Mouse (Mus musculus) midbrain, embryonic 16.5 days (tissue): ENCODE measurements around the gene Sipa1l2. TPM values are rescaled to one million over a fixed set of nuclear protein-coding genes. Genes with fewer than 3 reads are reported as not detected.

Source experiments
- ATAC-seq: fragments of 200-750 bp; cut with Nextera tagmentation; 2 replicates; pipeline ENCODE4 v1.8.0; 2017; ENCODE audit warnings: moderate TSS enrichment
- H3K27ac ChIP-seq: fragments of 300-500 bp; sonication (generic); 2 replicates; pipeline ENCODE4 v1.5.1; 2014; ENCODE audit warnings: mild to moderate bottlenecking, low read length, mixed read lengths
- H3K27me3 ChIP-seq: fragments of 300-500 bp; sonication (generic); 2 replicates; pipeline ENCODE4 v1.6.1; 2014; ENCODE audit warnings: low read depth, low read length, mixed read lengths; ENCODE audit not compliant: control insufficient read depth, insufficient read depth
- H3K36me3 ChIP-seq: fragments of 300-500 bp; sonication (generic); 2 replicates; pipeline ENCODE4 v1.6.1; 2014; ENCODE audit warnings: mild to moderate bottlenecking, low read length, moderate library complexity, mixed read lengths; ENCODE audit not compliant: control insufficient read depth, insufficient read depth
- H3K4me1 ChIP-seq: fragments of 300-500 bp; sonication (generic); 2 replicates; pipeline ENCODE4 v1.6.1; 2014; ENCODE audit warnings: mild to moderate bottlenecking, low read length, mixed read lengths; ENCODE audit not compliant: control insufficient read depth, insufficient read depth
- H3K4me2 ChIP-seq: fragments of 300-500 bp; sonication (generic); 2 replicates; pipeline ENCODE4 v1.6.1; 2014; ENCODE audit warnings: mild to moderate bottlenecking, low read length, mixed read lengths
- H3K4me3 ChIP-seq: fragments of 300-500 bp; sonication (generic); 2 replicates; pipeline ENCODE4 v1.5.1; 2014; ENCODE audit warnings: low read depth, mild to moderate bottlenecking, low read length, moderate library complexity, mixed read lengths
- H3K9ac ChIP-seq: fragments of 300-500 bp; sonication (generic); 2 replicates; pipeline ENCODE4 v1.6.1; 2014; ENCODE audit warnings: low read depth, low read length, mixed read lengths
- H3K9me3 ChIP-seq: fragments of 300-500 bp; sonication (generic); replicated peaks from 2 replicates; pipeline ENCODE4 v1.6.1; 2014; ENCODE audit warnings: mild to moderate bottlenecking, low read length, mixed read lengths; ENCODE audit not compliant: control insufficient read depth, poor library complexity, severe bottlenecking
- WGBS: fragments of 180-500 bp; shearing (Covaris S2); extraction: QIAGEN DNeasy Blood & Tissue Kit; methylation state at CpG from one replicate; pipeline ENCODE4 v1.1.7; 2014; 5-methylcytosine and 5-hydroxymethylcytosine counted together
- polyA plus RNA-seq: library from polyadenylated mRNA; unstranded; fragments of >200 nt; fragmentation: Nextera tagmentation; extraction: Ambion mirVana; gene quantifications from 2 replicates; pipeline ENCODE4 v1.2.1, GENCODE M21; 2015

Gene Sipa1l2
- polyA plus RNA-seq, 1 experiment from 2014 or later = 21.7 TPM

DNA sequence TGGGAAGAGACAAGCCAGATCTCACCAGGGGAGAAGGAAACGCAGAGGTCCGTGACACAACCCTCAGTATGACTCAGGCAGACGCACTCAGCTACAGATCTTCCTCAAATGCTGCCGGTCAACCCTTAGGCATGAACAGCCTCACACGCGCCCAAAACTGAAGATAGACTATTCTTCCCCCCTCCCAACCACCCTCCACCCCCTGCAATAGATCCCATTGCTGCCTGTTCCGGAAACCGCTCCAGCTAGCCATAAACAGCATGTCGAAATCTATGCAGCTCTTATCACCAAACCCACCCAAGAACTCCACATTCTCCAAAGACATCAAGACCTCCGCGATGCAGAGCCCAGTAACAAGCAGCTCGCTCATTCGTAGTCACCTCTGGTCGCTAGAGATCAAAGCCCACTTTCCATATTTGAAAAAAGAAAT is 1.2 kb downstream of the Sipa1l2 start:
- H3K9me3 ChIP-seq = no peaks in the 10 kb centered on the region
- H3K9ac ChIP-seq = peak overlapping the region; percentile 45
- H3K4me3 ChIP-seq = peak overlapping the region; percentile 74
- H3K27ac ChIP-seq = no peak overlapping the region
- no peaks in the 10 kb centered on the region for H3K27me3 ChIP-seq
- H3K36me3 ChIP-seq = no peaks in the 10 kb centered on the region
- ATAC-seq = no peak
- H3K4me2 ChIP-seq = peak overlapping the region; percentile 62
- 2% methylated on average over 14 of the region's 14 CpGs for WGBS
- H3K4me1 ChIP-seq = peaks cover 32% of the 10 kb centered on the region

DNA sequence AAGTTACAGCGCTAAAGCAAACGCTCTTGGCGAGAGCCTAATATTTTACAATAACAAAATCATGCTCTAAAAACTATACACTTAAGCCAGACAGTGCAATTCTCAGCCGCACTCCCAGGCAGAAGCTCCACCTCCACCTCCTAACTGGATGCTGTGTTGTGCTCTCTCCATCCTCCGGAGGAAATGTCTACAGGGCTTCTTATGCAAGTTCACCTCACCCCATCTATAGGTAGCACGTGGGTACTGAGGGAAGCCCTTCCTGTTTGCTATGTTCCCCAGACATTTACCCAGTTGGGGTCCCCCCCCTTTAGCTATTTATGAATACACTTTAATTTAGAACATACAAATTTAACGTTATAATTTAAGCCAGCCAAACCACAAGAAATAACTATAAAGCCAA is 2.0 kb downstream of the Sipa1l2 start:
- no peak for ATAC-seq
- 52% methylated on average over 7 of the region's 7 CpGs for WGBS
- Histone ChIP-seq H3K27me3 (no peaks in the 10 kb centered on the region), H3K36me3 (no peaks in the 10 kb centered on the region), H3K4me3 (peak overlapping the region; percentile 74), H3K27ac (no peak overlapping the region), H3K4me1 (peaks cover 32% of the 10 kb centered on the region), H3K9ac (0 out of 2 replicates have a peak overlapping the region, but pooled peaks have one; percentile 26), H3K9me3 (no peaks in the 10 kb centered on the region), H3K4me2 (peak overlapping the region; percentile 62)

DNA sequence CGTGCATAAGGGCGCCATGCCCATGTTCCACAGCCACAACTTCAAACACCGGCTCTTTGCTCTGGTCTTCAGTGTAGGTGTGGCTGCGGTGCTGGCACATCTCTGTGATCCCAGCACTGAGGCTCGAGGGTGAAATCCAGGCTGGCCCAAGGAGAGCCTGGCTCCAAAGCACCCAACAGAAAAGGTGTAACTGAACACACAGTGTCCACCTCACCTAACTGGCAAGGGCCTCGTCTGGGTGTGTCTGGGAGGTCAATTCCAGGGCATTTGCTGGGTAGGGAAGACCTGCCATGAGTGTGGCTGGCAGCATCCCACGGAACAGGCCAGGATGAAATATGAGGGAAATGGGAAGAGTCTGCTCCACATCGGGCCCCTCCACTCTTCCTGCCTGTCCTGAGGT is 6.7 kb downstream of the Sipa1l2 start:
- WGBS = 85% methylated on average over 8 of the region's 8 CpGs
- Histone ChIP-seq H3K27ac (no peak overlapping the region), H3K9ac (no peak overlapping the region), H3K27me3 (no peaks in the 10 kb centered on the region), H3K4me3 (no peak overlapping the region), H3K9me3 (no peaks in the 10 kb centered on the region), H3K36me3 (no peaks in the 10 kb centered on the region), H3K4me1 (peaks cover 56% of the 10 kb centered on the region), H3K4me2 (no peak overlapping the region)
- no peak for ATAC-seq

DNA sequence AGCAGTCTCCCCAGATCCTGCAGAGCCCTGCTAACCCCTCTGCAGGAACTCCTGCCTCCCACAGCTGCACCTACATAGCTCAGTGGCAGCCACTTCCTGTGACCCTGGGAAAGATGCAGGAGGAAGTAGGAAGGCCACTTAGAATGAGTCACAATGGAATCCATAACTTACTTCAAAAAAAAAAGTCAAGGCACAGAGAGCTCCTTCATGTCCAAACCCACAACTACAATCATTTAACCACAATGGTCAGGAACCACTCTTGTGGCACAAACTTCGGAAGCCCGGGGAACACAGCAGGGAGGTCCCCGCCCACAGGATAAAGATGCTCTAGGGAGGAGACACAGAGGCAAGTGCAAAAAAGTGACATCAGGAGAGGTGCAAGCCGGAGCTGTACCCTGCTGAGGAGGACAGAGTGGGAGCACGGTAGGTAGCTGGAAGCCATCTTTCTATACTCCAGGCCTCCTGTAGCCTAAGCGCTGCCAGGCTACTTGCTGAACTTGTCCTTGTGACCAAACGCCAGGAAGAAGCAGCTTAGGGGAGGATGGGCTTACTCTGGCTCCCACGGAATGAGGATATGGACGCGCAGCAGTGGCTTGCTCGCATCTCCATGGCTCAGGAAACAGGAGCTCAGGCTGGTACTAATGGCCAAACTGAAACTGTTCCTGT is 8.7 kb downstream of the Sipa1l2 start:
- no peak for ATAC-seq

DNA sequence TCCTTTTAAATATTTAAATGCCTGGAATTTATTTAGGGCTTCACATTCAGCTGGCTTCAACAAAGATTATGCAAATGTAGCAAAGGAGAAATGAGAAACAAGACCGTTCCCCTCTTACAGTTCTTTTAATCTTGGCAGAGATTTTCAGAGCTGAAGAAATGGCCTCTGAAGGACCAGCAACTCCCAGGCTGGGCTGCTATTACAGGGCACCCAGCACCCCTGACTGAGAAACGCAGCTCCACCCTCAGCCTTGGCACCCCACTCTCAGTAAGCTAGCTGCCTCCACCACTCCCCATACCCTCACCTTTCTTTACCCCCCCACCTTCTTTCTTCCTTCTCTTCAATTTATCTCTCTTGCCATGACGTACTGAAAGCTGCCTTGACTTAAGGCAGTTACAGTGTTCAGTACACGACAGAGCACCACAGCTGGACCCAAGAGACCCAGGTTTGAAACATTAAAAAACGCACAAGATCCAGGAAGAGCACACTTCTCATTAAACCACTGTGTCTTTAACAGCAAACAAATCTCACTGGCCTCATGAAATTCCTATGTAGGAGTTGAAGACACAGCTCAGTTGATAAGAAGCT is 10.4 kb downstream of the Sipa1l2 start:
- H3K4me2 ChIP-seq = peak overlapping the region; percentile 54
- H3K27ac ChIP-seq = peak overlapping the region; percentile 90
- 17% methylated on average over 5 of the region's 5 CpGs for WGBS
- H3K9me3 ChIP-seq = no peaks in the 10 kb centered on the region
- H3K27me3 ChIP-seq = no peaks in the 10 kb centered on the region
- H3K4me3 ChIP-seq = peak overlapping the region; percentile 8; the same call in 1 of the 2 replicates
- peak; percentile 52 for ATAC-seq
- peak overlapping the region; percentile 55 for H3K9ac ChIP-seq
- H3K36me3 ChIP-seq = no peaks in the 10 kb centered on the region
- peaks cover 45% of the 10 kb centered on the region for H3K4me1 ChIP-seq

More for the DNA sequence above, 8.7 kb downstream of the Sipa1l2 start:
- Histone ChIP-seq H3K27ac (no peak overlapping the region), H3K36me3 (no peaks in the 10 kb centered on the region), H3K9me3 (no peaks in the 10 kb centered on the region), H3K27me3 (no peaks in the 10 kb centered on the region), H3K4me3 (no peak overlapping the region), H3K4me1 (peaks cover 50% of the 10 kb centered on the region), H3K9ac (no peak overlapping the region), H3K4me2 (no peak overlapping the region)
- 58% methylated on average over 11 of the region's 11 CpGs for WGBS

DNA sequence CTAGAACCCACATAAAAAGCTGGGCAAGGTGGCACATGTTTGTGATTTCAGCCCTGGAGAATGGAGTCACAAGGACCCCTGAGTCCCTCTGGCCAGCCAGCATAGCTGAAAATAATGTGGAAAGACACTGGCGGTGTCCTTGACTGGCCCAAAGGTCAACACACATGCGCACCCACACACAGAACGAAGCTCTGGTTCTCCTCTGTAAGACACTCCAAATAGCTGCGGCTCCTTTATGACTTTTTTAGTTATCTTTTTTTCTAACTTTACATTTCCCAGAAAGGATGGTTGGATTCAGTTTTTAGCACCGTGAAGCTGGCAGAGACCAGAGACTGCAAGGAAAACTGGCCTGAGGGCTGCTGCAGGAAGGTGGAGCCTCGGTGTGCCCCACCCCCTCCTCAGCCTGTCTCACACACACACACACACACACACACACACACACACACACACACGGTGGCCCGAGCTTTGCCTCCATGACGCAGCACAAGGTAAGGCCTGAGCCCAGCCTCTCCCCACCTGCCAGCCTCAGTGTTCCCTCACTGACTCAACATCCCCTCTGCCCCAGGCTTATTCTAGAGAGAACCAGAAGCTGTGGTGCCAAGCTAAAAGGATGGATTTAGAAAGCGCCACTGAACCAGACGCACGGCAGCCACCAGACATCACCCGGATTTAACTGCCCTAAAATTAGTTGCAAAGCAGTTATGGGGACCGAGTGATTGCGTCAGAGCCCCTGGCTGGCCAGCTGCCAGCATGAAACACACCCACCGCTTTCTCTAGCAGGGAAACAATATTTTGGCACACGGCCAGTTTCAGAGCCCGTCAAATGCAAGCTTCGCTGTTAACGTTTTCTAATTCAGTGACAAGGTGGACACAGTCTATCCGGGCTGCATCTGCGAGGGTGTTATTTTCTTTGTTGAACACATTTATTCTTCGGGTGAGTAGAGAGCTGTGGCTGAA is 11.2 kb downstream of the Sipa1l2 start:
- H3K4me1 ChIP-seq = peaks cover 43% of the 10 kb centered on the region
- WGBS = 17% methylated on average over 23 of the region's 23 CpGs
- peak; percentile 70 for ATAC-seq

DNA sequence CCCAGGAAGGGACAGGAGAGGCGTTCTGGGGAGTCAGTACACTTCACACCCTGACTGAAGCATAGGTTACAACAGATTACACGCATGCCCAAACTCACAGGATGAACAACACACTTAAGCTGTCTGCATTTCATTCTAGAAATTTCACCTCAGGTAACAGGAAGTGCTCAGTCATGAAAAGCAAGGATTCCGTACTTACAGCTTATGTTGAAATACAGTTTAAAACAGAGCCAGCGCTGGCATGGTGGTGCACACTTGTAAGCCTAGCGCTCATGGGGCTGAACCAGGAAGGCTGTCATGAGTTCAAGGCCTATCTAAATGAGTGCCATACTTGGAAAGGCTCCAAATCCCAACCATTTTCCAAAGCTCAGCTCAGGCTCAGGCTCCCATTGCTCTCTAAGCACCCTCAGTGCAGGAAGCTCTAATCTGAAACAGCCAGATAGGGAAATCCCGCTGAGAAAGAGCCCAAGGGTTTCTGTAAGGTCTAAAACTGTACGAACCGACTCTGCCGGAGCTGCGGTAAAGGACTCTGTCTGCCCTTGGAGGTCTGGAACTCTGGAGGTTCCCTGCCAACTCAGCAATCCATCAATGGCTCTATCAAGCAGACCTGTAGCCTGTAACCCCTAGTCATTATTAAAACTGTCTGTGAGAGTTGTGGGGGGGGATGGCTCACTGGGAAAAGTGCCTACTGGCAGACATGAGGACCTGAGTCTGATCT is 12.1 kb downstream of the Sipa1l2 start:
- Histone ChIP-seq H3K4me1 (peaks cover 43% of the 10 kb centered on the region), H3K36me3 (no peaks in the 10 kb centered on the region), H3K27me3 (no peaks in the 10 kb centered on the region), H3K4me2 (no peak overlapping the region), H3K27ac (peak overlapping the region; percentile 90; the same call in 1 of the 2 replicates), H3K9ac (no peak overlapping the region), H3K9me3 (no peaks in the 10 kb centered on the region), H3K4me3 (no peak overlapping the region)
- ATAC-seq = no peak
- 54% methylated on average over 10 of the region's 10 CpGs for WGBS

More for the DNA sequence above, 11.2 kb downstream of the Sipa1l2 start:
- Histone ChIP-seq H3K4me2 (peak overlapping the region; percentile 54), H3K27ac (peak overlapping the region; percentile 90), H3K9me3 (no peaks in the 10 kb centered on the region), H3K27me3 (no peaks in the 10 kb centered on the region), H3K9ac (peak overlapping the region; percentile 55), H3K4me3 (peak overlapping the region; percentile 8), H3K36me3 (no peaks in the 10 kb centered on the region)

DNA sequence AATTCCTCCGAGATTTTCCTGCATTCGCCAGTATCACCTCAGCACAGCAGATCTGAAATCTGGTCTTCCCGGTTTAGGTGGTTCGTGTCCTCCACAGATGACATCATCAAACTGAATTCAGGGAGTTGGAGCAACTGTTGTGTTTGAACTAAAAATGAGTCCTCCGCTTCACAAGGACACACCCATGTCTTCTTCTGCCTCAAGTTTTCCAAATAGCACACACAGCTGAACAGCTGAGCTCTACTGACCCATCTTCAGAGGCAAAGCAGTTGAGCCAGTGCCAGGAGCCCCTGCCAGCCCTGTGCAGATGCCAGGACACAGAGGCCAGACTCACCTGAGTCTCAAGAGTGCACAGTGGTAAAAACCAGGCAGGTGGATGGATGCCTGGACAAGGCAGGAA is 12.9 kb downstream of the Sipa1l2 start:
- Histone ChIP-seq H3K27ac (no peak overlapping the region), H3K36me3 (no peaks in the 10 kb centered on the region), H3K9me3 (no peaks in the 10 kb centered on the region), H3K4me1 (peaks cover 41% of the 10 kb centered on the region), H3K4me3 (no peak overlapping the region), H3K9ac (no peak overlapping the region), H3K27me3 (no peaks in the 10 kb centered on the region), H3K4me2 (no peak overlapping the region)
- 92% methylated on average over 5 of the region's 5 CpGs for whole genome bisulfite sequencing
- no peak for ATAC-seq
